Mouse (Mus musculus) heart, postnatal 0 days (tissue): ENCODE results near the gene Ush2a.

Source experiments
- CTCF ChIP-seq: IDR thresholded peaks from 2 replicates; pipeline ENCODE4 v1.5.1; 2016; ENCODE audit warnings: antibody characterized with exemption, control low read depth, low read depth
- EP300 ChIP-seq: IDR thresholded peaks from 2 replicates; pipeline ENCODE4 v1.6.1; 2016; ENCODE audit warnings: antibody characterized with exemption, low read depth

GRCm38 (mm10) chr1:188728625-188729024 lies 466.8 kb downstream of the Ush2a start:
- no peak for TF ChIP-seq CTCF
- TF ChIP-seq EP300, result no peak
